Mouse (Mus musculus): ENCODE results near the gene Ep400.
A peak's percentile ranks its signal among the peaks of the same experiment; 100 is the strongest.

The Ep400 gene

DNA sequence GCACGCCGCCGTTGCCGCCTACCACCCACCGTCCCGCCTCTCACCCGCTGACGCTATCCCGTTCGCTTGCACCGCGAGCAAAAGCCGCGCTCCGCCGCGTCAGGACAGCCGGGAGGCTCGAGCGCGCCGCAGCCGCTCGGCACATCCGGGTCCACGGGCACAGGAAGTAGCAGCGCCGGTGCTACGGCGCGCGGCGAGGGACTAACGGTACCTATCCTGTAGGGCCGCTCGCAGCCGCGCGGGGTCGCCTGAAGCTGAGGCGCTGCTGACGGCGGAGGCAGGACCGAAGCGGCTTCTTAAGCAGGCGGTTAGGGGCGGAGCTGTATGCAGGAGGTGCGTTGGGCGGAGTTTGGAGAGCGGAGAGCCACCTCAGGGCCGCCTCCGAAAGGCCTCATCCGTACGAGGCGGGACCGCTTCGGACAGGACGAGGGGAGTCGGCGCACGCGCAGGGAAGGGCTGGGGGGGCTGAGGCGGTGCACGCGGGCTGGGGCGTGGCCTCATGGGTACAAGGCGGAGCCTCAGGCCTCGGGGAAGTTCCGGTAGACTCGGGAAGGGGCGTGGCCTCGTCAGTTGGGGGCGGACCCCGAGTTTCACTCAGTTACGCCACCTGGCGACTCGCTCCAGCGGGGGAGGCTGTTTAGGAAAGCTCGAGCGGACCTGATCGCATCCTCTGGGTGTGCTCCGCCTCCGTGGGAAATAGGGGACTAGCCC is at the start of gene Ep400:
TSS of gene Ep400 (minus strand) at position 270 of the 711 bp plus-strand sequence.
- peak; percentile 99 for DNase-seq (ENCODE audit: low spot score)

DNA sequence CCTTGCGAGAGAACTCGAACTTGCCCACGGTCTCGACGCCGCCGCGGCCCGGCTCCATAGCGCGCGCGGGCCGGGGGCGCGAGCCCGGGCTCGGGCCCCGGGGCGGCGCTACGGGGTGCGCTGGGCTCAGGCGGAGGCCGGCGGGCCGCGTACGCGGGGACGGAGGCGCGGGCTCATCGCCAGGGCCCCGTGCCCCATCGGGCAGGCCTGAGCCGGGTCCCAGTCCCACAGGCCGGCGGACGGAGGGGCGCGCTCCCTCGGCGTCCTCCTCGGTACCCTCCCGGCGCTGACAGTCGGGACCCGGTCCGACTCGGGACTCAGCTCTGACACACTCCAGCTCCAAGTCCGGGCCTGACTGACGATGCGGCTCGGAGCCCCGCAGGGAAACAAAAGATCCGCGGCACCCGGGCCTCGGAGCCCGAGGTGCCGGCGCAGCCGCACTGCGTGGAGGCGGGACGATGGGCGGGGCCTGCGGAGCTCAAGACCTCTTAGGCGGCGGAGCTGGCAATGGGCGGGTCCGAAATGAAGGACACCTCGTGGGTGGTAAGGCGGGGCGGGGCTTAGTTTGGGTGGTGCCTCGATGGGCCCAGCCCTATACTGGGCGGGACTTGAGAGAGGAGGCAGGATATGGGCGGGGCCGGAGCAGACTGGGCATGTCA is 39.3 kb upstream of the Ep400 start, which contains the start of gene Ulk1:
TSS of gene Ulk1 (minus strand) at position 431 of the 659 bp plus-strand sequence.
- peak; percentile 100 for DNase-seq (ENCODE audit: low spot score)

DNA sequence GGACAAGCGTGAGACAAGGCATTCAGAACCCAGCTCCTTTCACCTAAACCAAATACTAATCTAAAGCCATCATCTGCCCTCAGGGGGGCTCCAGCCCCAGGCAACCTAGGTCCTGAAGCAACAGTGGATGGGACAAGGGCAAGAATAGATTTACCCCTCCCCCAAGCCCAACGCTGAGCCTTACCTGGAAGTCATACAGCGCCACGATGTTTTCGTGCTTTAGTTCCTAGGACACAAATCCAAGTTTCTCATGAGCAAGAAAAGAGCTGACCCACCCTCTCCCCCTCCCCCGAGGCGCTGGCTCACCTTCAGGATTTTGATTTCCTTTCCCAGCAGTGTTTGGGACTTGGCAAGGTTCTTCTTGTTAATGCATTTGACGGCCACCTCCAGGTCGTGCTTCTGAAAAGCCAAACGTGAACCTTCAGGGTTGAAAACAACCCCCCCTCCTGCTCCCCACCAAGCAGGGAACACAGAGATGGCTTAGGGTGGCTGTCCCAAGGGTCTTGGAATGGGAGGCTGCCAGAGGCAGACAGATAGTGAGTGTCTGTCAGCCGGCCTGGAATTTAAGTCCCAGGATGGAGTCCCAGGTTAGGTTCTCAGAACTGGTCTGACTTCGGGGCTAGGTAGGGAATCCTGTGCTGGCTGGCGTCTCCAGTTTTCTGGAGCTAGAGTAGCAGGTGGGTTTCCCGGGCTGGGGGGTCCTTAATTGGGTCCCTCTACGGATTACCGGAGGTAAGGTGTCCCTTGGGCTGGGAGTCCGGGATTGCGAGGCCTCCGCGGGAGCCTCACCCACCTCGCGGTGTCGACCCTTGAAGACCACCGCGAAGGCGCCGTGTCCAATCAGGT is 38.5 kb upstream of the Ep400 start:
- DNase-seq (ENCODE audit: low spot score), result no peak

DNA sequence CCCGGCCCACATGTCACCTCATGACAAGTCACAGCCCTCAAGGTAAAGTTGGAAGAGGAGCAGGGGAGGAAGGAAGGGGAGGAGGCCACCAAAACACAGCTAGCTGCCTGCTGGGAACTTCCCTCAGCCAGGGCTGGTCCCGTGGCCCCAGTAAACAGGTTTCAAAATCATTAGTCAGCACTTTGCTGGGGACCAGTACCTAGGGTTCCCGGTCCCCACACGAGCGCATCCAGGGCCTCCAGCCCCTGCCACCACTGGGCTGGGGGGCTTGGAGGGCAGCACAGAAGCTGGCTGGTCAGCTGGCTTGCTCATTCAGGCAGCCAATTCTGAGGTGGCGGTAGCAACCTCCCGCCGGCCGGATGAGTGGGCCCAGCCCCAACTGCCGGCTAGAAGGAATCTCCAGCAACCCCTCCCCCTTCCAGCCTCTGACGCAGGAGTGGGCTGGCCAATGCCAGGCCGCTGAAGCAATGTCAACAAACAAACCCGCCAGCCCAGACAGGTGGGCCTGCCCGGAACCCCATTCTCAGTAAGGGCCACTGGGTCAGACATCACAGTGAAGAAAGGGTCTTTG is 37.6 kb upstream of the Ep400 start:
- peak; percentile 83 for DNase-seq (ENCODE audit: low spot score)

DNA sequence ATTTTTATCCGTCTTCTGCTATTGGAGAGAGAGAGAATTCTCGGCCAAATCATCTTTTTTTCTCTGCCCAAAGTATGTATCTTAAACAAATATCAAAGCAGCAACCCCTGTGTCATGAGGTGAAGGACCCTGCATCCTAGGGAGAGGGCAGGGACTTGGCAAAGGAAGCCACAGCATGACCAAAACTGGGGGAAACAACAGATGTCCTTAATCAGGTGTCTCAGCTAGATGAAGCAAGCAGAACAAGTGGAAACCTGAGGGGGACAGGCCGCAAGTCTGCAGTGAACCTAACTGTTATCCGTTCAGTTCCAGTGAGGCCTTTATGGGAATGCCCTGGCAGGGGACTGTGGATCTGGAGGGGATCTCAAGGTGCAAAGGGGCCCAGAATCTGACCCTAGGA is 36.9 kb upstream of the Ep400 start:
- DNase-seq (ENCODE audit: low spot score), result no peak

DNA sequence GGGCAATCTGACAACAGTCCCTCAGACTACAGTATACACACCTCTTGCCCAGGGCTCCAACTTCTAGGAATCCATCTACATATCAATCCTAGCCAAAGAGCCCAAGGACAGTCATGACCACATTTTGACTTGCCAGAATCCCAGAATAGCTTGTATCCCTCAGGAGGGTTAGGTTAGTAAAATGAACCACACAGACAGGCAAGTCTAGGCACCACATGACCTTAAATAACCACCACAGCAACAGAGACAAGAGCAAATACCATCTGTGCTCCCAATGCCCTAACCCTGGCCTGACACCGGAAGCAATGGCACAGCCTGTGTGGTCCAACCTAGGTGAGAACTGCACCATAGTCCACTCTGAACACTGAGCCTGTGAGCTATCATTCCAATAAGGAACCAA is 36.2 kb upstream of the Ep400 start:
- DNase-seq (ENCODE audit: low spot score), result no peak

DNA sequence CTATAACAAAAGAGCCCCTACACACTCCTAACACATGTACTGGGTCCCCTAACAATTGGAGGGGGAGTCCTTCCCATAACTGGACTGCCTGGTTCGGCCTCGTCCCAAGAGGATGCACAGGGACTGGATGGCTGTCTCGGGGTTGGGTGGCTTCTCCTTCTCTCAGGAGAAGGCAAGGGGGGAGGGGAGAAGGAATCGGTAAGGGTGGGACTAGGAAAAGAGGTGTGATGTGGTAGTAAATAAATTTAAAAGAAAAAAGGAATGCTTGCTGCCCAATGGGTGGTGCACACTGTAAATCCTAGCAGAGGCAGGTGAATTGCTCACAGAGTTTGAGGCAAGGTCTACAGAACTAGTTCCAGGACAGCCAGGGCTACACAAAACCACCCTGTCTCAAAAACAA is 35.6 kb upstream of the Ep400 start:
- DNase-seq (ENCODE audit: low spot score), result no peak

DNA sequence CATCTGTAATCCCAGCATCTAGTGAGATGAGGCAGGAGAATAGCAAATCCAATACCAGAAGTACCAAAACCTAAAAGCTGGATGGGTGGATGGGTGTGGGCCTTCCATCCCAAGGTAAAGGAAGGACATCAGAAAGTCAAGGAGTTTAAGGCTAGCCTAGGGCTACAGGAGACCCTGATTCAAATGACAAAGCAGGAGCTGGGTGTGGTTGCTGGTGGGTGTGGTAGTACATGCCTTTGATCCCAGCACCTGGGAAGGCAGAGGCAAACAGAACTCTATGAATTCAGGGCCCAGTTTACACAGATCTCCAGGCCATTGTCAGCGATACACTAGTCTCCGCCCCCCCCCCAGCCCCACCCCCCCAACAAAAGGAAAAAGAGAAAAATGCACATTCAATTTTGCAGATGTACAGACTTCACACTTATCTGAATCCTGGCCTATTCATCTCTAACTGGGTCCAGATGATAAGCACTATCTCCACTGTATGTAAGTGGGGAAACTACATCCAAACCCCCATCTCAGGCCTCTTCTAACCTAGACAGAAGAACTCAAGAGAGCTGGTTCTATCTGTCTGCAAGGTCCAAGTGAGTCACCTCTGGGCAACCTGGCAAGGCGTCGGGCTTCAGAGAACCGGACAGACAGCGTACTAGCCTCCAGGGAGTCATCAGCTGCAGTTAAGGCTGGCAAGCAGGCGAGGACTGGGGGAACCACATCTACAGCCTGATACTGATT is 33.7 kb upstream of the Ep400 start:
- no peak for DNase-seq (ENCODE audit: low spot score)

DNA sequence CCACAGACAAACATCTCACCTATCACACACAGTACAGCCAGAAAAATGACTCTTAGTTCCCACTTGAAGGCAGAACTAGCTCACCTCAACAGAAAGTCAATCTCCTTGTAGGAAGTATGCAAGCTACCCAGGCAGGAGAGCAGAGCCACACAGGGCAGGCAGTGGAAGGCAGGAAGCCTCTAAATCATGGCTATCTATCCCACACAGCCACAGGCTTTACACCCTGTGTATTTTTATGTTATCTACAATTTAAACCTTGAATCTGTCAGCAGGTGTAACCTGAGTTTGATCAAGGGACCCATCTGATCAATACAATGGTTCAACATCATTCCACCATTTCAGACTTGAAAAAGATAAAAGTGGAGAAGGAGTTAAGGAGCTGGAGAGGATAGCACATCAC is 32.3 kb upstream of the Ep400 start:
- no peak for DNase-seq (ENCODE audit: low spot score)

DNA sequence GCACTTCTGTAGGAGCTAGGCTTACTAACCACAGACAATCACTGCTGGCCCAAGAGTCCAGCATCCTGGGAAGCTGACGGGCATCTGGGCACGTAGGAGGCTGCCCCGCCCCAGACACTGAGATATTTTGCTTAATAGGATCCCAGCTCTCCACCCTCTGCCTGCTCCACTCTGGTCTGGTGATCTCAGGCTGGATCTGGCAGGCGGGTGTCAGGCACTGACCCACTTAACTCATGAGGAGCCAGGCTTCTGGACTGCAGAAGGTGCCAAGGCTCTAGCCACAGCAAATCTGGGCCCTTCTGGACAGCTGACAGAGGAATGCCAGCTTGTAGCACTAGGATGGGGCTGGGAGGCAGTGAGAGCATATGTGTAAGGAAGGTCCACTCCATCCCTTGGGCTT is 31.7 kb upstream of the Ep400 start:
- no peak for DNase-seq (ENCODE audit: low spot score)

DNA sequence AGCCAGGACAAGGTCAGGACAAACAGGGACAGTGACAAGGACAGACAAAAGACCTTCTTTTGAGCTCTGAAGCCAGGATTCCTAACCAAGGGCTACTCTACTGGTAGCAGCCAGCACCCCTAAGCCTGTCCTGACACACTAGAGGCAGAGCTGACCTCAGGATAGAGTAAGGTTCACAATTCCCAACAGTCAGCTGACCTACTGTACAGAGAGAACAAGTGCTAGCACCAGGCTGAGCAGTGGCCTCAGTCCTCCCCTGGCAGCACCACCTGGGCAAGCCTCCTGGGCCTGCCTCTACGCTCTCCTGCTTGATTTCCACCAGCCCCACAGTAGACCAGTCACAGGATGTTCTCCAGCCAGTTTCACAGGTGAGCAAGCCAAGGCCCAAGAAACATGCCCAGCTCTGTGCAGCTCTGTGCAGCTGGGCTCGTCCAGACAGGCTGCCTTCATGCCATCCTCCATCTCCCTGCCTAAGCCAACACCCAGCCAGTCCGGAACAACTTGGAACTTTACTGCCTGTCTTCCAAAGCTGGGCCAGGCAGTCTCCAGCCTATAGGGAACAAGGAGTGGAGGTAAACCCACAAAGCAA is 30.6 kb upstream of the Ep400 start:
- no peak for DNase-seq (ENCODE audit: low spot score)

DNA sequence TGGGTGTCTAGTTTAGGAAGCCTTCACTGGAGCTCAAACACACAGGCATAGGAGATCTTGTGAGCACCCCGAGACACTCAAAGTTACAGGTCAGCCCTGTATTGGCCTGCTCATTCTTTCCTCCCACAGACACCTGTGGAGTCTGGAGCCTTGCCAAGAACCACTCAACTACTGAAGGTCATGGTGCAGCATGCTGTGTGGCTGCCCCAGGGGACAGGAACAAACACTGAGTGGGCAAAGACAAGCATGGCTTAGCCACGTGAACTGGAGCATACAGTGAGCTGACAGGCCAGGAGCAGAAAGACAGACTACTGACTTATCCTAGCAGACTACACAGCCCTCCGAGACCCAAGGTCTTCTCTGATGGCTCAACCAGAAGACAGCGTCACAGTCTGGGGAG is 27.2 kb upstream of the Ep400 start:
- DNase-seq (ENCODE audit: low spot score), result no peak

DNA sequence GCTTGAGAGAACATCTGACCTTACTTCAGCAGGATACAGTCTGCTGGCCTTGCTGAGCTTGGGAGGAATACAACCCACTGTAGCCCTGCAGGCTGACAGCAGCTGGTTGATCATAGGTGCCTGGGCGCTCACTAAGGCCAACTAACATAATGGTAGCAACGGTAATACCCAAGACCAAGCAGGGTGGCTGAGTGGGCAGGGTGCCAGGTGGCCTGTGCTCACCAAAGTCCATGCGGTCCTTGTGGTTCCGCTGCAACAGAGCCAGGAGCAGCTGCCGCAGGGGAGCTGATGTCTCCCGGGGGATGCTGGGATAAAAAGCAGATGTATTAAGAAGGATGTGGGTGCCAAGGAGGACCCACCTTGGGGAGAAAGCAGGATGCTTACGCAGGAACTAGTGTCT is 23.8 kb upstream of the Ep400 start:
- DNase-seq (ENCODE audit: low spot score), result no peak

DNA sequence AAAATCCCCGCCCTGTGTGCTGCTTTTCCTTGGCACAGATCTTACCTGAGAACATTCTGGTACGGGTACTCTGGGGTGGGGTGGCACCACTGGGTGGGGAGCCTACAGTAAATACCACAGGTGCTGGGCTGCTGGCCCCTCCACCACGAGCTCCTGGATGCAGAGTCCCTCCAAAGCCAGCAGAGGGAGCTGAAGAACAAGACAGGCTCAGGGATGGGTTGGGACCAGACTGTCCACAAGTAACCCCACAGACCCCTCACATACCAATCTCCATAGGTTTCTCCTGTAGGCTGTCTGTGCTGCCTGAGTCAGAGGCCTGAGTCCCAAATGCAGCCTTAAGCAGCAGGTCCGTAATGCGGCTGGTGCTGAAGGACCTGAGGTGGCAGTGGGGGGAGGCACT is 18.2 kb upstream of the Ep400 start:
- DNase-seq (ENCODE audit: low spot score), result no peak

DNA sequence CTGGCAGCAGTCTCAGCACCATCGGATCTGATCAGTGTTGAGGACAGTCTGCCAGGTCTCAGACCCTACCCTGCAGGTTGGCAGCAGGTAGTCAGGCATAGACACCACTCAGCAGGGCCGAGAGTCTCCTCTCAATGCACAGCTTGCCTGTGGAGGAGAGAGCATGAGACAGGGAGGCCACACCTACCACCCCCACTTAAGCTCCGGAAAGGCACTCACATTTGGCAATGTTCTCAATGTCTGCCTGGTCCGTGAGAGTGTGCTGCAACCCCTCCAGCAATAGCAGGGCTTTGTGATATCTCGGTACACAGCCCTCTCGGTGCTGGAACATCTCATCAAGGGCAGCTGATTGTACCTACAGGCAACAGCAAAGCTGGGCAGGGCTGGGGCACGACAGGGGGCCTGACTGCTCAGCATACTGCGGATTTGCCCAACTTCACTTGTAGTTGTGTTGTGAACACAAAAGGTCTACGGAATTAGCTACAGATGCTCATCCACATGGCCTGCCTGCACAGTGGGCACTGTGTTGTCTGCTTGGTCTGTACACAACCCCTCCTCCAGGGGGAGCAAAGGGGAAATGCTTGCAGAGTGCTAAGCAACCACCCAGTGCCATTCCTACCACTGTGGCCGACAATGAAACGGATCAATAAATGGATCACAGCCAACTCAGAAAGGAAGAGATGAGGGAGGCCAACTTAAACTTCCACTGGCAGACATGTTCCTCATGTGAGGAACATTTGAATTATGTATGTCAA is 15.7 kb upstream of the Ep400 start:
- DNase-seq (ENCODE audit: low spot score), result no peak

DNA sequence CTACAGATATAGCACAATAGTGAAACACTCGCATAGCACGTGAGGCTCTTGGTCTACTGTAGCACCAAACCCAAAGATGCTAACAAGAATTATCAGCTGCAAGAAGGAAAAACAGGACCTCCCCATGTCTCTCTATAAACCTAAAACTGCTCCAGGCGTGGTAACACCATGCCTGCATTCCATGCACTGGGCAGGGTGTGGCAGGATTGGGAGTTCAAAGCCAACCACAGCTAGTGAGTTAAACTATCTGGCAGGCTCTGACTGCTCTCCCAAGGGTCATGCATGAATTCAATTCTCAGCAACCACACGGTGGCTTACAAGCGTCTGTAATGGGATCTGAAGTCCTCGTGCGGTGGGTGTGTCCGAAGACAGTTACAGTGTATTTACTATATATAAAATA is 12.6 kb upstream of the Ep400 start:
- no peak for DNase-seq (ENCODE audit: low spot score)

DNA sequence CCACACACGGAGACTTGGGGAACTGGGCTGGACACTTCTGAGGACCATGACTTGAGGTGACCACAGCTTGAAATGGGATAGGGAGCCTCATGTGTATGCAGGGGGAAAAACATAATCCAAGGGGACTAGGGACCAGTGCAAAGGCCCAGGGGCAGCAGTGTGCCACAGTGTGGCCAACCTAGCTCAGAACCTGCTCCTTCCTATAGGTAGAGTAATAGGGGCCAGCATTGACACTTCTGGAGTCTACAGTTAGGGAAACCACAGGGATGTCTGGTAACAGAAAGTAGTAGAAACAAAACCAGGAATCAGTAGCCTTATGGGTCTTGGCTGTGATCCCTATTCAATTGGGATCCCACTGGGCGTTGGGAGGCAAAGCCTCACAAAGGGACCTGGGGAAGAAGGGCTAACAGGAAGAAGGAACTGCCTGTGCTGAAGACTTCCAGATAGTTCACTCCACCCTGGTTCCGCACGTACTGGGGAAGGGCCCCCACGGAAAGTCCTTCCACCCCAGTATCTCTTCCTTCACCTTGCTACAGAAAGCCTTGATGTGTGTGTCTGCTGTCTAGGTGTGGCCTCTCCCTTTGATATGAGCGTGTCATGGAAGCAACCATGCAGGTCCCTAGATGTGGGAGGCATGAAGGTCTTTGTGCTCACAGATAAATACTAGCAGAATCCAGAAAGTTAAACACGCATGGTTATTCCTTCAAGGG is 11.2 kb upstream of the Ep400 start:
- no peak for DNase-seq (ENCODE audit: low spot score)

DNA sequence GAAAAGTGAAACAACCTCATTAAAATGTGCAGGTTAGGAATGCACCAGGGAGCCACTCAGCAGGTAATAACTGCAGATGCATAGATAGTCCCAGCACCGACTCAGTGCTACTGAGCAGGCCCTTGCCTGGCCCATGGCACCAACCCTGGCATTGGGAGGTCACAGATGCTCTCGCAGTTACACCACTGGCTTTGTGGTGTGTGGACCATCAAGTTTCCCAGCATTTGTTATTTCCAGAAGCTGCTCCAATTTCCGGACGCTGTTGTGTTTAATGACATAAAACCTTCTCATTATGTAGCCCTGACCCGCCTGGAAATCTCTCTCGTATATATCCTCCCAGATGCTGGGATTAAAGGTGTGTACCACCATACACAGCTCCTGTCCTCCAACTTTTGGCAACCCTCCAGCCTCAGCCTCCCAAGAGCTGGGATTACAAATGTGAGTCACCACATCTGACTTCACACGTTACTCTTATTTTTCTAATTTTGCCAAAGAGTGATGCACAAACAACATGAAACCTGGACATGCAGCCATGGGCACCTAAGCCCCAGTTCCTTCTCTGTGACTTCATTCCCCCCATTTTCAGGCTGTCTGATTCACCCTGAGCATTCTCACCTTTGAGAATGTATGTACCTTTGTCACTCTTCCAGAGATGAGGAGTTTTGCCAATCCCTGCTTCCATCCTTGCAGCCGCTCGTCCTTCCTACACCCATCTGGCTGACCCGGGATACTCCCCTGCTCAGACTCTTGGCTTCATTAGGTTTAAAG is 10.4 kb upstream of the Ep400 start:
- no peak for DNase-seq (ENCODE audit: low spot score)

DNA sequence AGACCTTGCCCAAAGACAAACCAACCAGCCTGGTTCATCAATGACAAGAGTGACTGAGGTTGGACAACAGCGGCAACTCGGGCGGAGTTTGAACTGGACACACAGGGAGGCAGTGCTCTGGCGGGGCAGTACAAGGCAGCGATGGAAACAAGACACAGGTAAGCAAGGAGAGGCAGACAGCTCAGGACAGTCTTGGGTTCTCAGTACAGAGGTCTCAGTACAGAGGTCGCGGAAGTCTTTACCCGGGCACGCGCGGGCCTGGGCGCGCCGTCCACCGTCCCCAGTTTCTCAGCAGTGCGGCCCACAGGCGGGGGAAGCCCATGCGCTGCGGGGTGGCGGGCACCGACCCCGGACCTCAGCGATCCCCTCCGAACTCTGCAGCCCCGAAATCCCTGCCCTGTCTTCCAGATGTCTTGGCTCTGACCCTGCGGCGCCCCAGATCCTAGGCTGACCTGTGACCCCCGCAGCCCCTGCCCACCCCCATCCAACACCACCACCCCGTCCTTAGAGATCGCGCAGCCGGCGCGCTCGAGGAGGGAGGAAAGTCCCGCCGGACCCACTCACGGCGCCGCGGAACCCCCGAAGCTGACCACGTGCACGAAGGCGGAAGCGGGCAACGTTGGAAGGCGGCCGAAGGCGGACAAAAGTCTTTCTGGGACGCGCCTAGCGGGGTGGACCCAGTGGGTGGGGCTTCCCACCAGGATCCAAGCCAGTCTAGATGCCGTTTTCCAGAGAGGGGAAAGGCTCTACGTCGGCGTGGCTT is 9.7 kb upstream of the Ep400 start, which contains the start of gene Pus1:
TSS of gene Pus1 (minus strand) at position 662 of the 763 bp plus-strand sequence.
- DNase-seq (ENCODE audit: low spot score), result peak; percentile 92
